Mouse (Mus musculus) gastrocnemius, postnatal 14 days (tissue): ENCODE results near the gene Gm364. TPM values are rescaled to one million over a fixed set of nuclear protein-coding genes. Genes with fewer than 3 reads are reported as not detected.
A peak's percentile ranks its signal among the peaks of the same experiment; 100 is the strongest.

Experiments
- DNase-seq: peaks from one replicate; pipeline ENCODE4 v3.0.0; 2021; ENCODE audit warnings: mixed read lengths
- intact Hi-C: fragments of 180-260 bp; cut with DNase I; formaldehyde crosslinking; loops from one replicate; pipeline ENCODE4 v1.15.1; 2025; ENCODE audit warnings: low total_unique reads
- long read RNA-seq, 2 experiments: library from polyadenylated mRNA; stranded (forward); transcript quantifications; one replicate each; pipeline ENCODE4 v2.0.0; 2021
- total RNA-seq, 2 experiments: library from RNA; stranded (reverse); gene quantifications; 2 replicates each; pipeline ENCODE4 v1.2.3; 2021

Gm364 gene
- not detected for total RNA-seq
- long read RNA-seq, experiment 1 = 0 reads
- long read RNA-seq, experiment 2 = 0 reads

GRCm38 (mm10) chrX:57408769-57409168 is at the start of gene Gm364:
Gene Gm364 (plus strand): TSS chrX:57409154.
- intact Hi-C loops = no loop called here
- DNase-seq = no peak

- intact Hi-C loops = no loop called here
Measured at GRCm38 (mm10) chrX:57359316-57359715, 49.6 kb upstream of the Gm364 start.

GRCm38 (mm10) chrX:57364891-57365569 is 43.9 kb upstream of the Gm364 start:
- intact Hi-C loops = no loop called here

More at GRCm38 (mm10) chrX:57359316-57359715, 49.6 kb upstream of the Gm364 start:
- no peak for DNase-seq

GRCm38 (mm10) chrX:57372965-57373364 is 36.0 kb upstream of the Gm364 start:
- intact Hi-C loops = no loop called here
- DNase-seq = no peak

More at GRCm38 (mm10) chrX:57364891-57365569, 43.9 kb upstream of the Gm364 start:
- DNase-seq = no peak

- intact Hi-C loops = no loop called here
Measured at GRCm38 (mm10) chrX:57373543-57373942, 35.4 kb upstream of the Gm364 start.

GRCm38 (mm10) chrX:57374029-57374428 is 34.9 kb upstream of the Gm364 start:
- intact Hi-C loops = no loop called here
- DNase-seq = no peak

More at GRCm38 (mm10) chrX:57373543-57373942, 35.4 kb upstream of the Gm364 start:
- DNase-seq = no peak

GRCm38 (mm10) chrX:57377096-57377495 is 31.9 kb upstream of the Gm364 start:
- no peak for DNase-seq
- intact Hi-C loops = no loop called here

GRCm38 (mm10) chrX:57378579-57378978 is 30.4 kb upstream of the Gm364 start:
- no peak for DNase-seq
- intact Hi-C loops = no loop called here

GRCm38 (mm10) chrX:57380915-57381314 is 28.0 kb upstream of the Gm364 start:
- intact Hi-C loops = no loop called here
- no peak for DNase-seq

- intact Hi-C loops = no loop called here
- DNase-seq = peak; percentile 69
Measured at GRCm38 (mm10) chrX:57392367-57393246, 16.3 kb upstream of the Gm364 start, which contains the start of gene Rbmx. Gene Rbmx (minus strand): TSS chrX:57393036.

- no peak for DNase-seq
- intact Hi-C loops = no loop called here
Measured at GRCm38 (mm10) chrX:57393412-57393811, 15.5 kb upstream of the Gm364 start.

GRCm38 (mm10) chrX:57401388-57401787 is 7.6 kb upstream of the Gm364 start:
- DNase-seq = no peak
- intact Hi-C loops = no loop called here

GRCm38 (mm10) chrX:57403651-57404050 is 5.3 kb upstream of the Gm364 start:
- intact Hi-C loops = no loop called here

GRCm38 (mm10) chrX:57431610-57432009 is 22.7 kb downstream of the Gm364 start:
- no peak for DNase-seq
- intact Hi-C loops = loop anchor here (5.0 kb wide), 1 partner anchor 246 kb away; no protein-coding TSS in a partner anchor

More at GRCm38 (mm10) chrX:57403651-57404050, 5.3 kb upstream of the Gm364 start:
- DNase-seq = no peak

GRCm38 (mm10) chrX:57433897-57434296 is 24.9 kb downstream of the Gm364 start:
- no peak for DNase-seq
- intact Hi-C loops = loop anchor here (5.0 kb wide), 1 partner anchor 243 kb away; no protein-coding TSS in a partner anchor

GRCm38 (mm10) chrX:57503634-57504033 is 94.7 kb downstream of the Gm364 start, which contains the start of gene Gpr101:
Gene Gpr101 (minus strand): TSS chrX:57503757.
- DNase-seq = no peak
- intact Hi-C loops = no loop called here

GRCm38 (mm10) chrX:57506247-57506646 is 97.3 kb downstream of the Gm364 start:
- no peak for DNase-seq
- intact Hi-C loops = no loop called here

GRCm38 (mm10) chrX:57521117-57522095 is 112.5 kb downstream of the Gm364 start:
- intact Hi-C loops = no loop called here
- DNase-seq = no peak
